Comparison of ENCODE assay signal across 11 mouse cellular contexts in the genomic region with DNA sequence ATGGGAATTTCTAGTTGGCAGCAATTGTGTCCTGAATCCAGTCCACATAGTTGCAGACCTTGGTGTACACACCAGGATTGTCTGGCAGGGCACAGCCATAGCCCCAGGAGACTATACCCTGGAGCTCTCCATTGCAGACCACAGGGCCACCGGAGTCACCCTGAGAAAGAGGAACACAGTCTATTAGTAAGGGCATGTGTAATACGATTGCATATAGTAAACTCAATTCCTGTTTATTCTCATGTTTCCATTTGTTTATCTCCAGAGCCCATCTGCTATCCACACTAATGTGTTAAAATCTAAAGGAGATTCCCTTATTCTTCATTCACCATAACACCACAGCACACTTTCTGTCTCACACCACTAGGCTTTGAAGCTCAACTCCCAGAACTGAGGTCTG. TPM values are rescaled to one million over a fixed set of nuclear protein-coding genes. Genes with fewer than 3 reads are reported as not detected.
"Had no signal": no experiment of that assay in that cellular context is flagged by ENCODE, and none has a peak within 500 bp of the region (broad histone marks: within the 10 kb centered on the region; RNA-seq: fewer than 3 reads in every experiment).

No protein-coding gene starts in this region.

RNA-seq across cellular contexts. Expression of gene Gm10334, which starts 3.7 kb away (rescaled TPM):
- total RNA-seq: left cerebral cortex, postnatal 4 days; liver, adult 2 months; megakaryocyte-erythroid progenitor cell, adult 5-6 weeks; midbrain, postnatal 0 days; monocyte, adult 5-6 weeks had no signal

RNA-seq across cellular contexts. Expression of gene Prss1, which starts 16.5 kb away (rescaled TPM):
- total RNA-seq: left cerebral cortex, adult 2 months; left cerebral cortex, adult 8-10 months; left cerebral cortex, postnatal 10 days; left cerebral cortex, postnatal 14 days; left cerebral cortex, postnatal 25 days; left cerebral cortex, postnatal 36 days; left cerebral cortex, postnatal 4 days; liver, adult 2 months; megakaryocyte-erythroid progenitor cell, adult 5-6 weeks; midbrain, postnatal 0 days; monocyte, adult 5-6 weeks had no signal

RNA-seq across cellular contexts. Expression of gene Gm5771, which starts 50.1 kb away (rescaled TPM):
- total RNA-seq: left cerebral cortex, adult 2 months; left cerebral cortex, adult 8-10 months; left cerebral cortex, postnatal 10 days; left cerebral cortex, postnatal 14 days; left cerebral cortex, postnatal 25 days; left cerebral cortex, postnatal 36 days; left cerebral cortex, postnatal 4 days; megakaryocyte-erythroid progenitor cell, adult 5-6 weeks; midbrain, postnatal 0 days; monocyte, adult 5-6 weeks had no signal
